Mouse (Mus musculus) liver, embryonic 14.5 days (tissue): ENCODE measurements around the gene Filip1l.

Experiments
- CTCF ChIP-seq: IDR thresholded peaks from 2 replicates; pipeline ENCODE4 v1.5.1; 2016; ENCODE audit warnings: antibody characterized with exemption, low read depth, control low read depth
- EP300 ChIP-seq: IDR thresholded peaks from 2 replicates; pipeline ENCODE4 v1.6.1; 2016; ENCODE audit warnings: antibody characterized with exemption, low read depth

DNA sequence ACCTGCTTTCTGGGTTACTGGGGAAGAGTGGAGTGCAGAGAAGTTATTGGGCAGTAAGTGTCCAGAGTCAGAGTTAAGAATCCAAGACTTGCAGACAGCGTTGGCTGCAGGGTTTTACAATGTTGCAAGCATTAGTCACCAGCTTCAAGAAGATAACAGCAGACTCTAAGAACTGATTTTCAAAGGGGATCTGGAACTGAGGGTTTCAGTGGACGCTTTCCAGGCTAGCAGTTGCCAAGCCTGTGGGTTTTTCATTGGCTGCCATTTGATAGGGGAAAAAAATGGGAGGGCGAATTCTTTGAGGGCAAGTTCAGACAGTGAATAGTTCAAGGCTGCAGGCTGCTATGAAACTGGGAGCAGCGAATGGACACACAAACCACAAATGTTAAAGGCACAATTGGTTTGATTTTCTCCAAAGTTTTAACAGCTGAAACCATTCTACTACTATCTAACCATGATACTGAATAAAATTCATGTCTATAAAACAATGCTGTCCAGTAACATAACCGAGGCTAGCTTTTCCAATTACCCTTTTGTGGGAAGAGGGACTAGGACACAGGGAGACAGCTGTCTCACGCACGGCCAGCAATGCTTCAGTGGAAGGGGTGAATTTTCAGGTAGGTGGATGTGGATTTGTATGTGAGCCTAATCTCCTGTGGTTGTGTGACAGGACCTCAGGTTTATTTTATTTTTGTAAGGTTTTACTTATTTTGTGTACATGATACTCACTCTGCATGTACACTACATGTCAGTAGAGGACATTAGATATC, 74.8 kb downstream of the Filip1l start:
- TF ChIP-seq CTCF, result no peak
- no peak for TF ChIP-seq EP300
